Mouse (Mus musculus): ENCODE measurements around the gene Acp5. TPM values are rescaled to one million over a fixed set of nuclear protein-coding genes. Genes with fewer than 3 reads are reported as not detected.

Acp5 gene
- polyA plus RNA-seq, 1 experiment from 2014 or later: 3.6 TPM

DNA sequence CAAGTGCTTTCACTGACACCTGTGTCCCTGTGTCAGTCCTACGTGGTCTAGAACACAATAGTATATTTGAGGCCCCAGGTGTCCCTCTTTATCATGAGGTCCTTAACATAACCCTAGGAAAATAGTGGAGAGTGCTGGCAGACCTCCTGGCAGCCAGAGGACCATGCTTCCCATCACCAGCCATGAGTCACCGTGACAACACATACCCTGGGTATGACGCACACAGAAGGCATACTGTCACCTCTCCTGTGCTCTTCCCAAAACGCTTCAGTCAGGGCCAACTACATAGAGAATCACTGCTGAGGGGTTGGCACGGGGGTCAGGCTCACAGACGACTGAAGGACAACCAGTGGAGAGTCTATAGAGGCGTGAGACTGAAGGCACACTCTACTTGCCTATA, 45.5 kb downstream of the Acp5 start:
- H3K4me2 ChIP-seq (ENCODE audit: low read length): no peak overlapping the region
- H3K36me3 ChIP-seq (ENCODE audit: control insufficient read depth, insufficient read depth, low read length): no peaks in the 10 kb centered on the region
- no peaks in the 10 kb centered on the region for H3K27me3 ChIP-seq (ENCODE audit: control insufficient read depth, insufficient read depth, low read length)
- H3K9ac ChIP-seq (ENCODE audit: low read length): no peak overlapping the region
- no peak for ATAC-seq (ENCODE audit: insufficient number of reproducible peaks, insufficient read depth, low FRiP score, low read depth)
- H3K4me3 ChIP-seq (ENCODE audit: control insufficient read depth in 1 of 2, insufficient read depth in 1 of 2, low read depth in 1 of 2, low read length in 2 of 2): no peak overlapping the region
- WGBS: 71% methylated on average over 7 of the region's 7 CpGs
- peaks cover 4 to 12% of the 10 kb centered on the region in 2 experiments for H3K4me1 ChIP-seq (ENCODE audit: control insufficient read depth in 2 of 2, insufficient read depth in 2 of 2, low read length in 2 of 2)
- H3K27ac ChIP-seq (replicated peaks in 1 of 2; ENCODE audit: control insufficient read depth in 1 of 2, insufficient read depth in 1 of 2, low read depth in 2 of 2, low read length in 2 of 2): no peak overlapping the region
- H3K9me3 ChIP-seq (ENCODE audit: control insufficient read depth, low read length): no peaks in the 10 kb centered on the region

DNA sequence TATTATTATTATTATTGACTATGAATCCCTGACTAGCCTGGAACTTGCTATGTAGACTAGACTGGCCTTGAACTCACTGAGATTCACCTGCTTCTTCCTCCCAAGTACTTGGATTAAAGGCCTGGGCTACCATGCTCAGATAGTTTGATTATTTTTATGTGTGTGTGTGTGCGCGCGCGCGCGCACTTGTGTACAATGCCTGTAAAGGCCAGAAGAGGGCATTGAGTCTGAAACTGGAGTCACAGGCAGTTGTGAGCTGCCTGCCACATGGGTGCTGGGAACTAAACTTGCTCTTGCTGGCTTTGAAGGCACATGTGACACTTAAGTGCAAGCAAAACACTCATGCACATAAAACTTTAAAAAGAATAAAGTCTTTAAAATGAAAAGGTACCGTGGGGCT, 46.2 kb downstream of the Acp5 start:
- Histone ChIP-seq H3K9ac (ENCODE audit: low read length) (no peak overlapping the region), H3K9me3 (ENCODE audit: control insufficient read depth, low read length) (no peaks in the 10 kb centered on the region), H3K4me1 (ENCODE audit: control insufficient read depth in 2 of 2, insufficient read depth in 2 of 2, low read length in 2 of 2) (peaks cover 4 to 12% of the 10 kb centered on the region in 2 experiments), H3K27me3 (ENCODE audit: control insufficient read depth, insufficient read depth, low read length) (no peaks in the 10 kb centered on the region), H3K4me3 (ENCODE audit: control insufficient read depth in 1 of 2, insufficient read depth in 1 of 2, low read depth in 1 of 2, low read length in 2 of 2) (no peak overlapping the region), H3K27ac (replicated peaks in 1 of 2; ENCODE audit: control insufficient read depth in 1 of 2, insufficient read depth in 1 of 2, low read depth in 2 of 2, low read length in 2 of 2) (no peak overlapping the region), H3K36me3 (ENCODE audit: control insufficient read depth, insufficient read depth, low read length) (no peaks in the 10 kb centered on the region), H3K4me2 (ENCODE audit: low read length) (no peak overlapping the region)
- no peak for ATAC-seq (ENCODE audit: insufficient number of reproducible peaks, insufficient read depth, low FRiP score, low read depth)
- WGBS: 98% methylated on average over 7 of the region's 7 CpGs

DNA sequence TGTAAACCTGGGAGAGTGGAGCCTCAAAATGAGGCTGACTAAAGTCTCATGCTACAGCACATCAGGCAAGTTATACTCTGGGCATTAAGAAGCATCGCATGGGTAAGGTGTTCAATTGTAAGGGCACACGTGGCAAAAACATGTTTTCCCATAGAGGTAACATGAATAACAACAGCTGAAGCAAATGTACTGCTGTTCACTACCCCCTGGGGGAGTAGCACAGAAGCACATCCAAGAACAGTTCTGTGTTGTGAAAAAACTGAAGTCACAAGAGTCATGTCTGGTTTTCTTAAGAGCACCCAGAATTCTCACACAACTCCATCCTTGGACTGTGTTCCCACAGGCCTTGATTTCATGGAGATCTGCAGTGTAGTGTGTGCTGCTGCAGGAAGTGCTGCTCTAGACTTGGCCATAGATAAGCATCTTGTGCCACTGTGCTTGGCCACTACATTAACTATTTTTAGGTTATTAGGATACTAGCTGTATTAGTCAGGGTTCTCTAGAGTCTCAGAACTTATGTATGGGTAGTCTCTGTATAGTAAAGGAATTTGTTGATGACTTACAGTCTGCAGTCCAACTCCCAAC, 48.4 kb downstream of the Acp5 start:
- H3K4me1 ChIP-seq (ENCODE audit: control insufficient read depth in 2 of 2, insufficient read depth in 2 of 2, low read length in 2 of 2): peaks cover 4 to 12% of the 10 kb centered on the region in 2 experiments
- no peak overlapping the region for H3K4me3 ChIP-seq (ENCODE audit: control insufficient read depth in 1 of 2, insufficient read depth in 1 of 2, low read depth in 1 of 2, low read length in 2 of 2)
- no peaks in the 10 kb centered on the region for H3K27me3 ChIP-seq (ENCODE audit: control insufficient read depth, insufficient read depth, low read length)
- 86% methylated on average over 2 of the region's 2 CpGs for WGBS
- no peak overlapping the region for H3K27ac ChIP-seq (replicated peaks in 1 of 2; ENCODE audit: control insufficient read depth in 1 of 2, insufficient read depth in 1 of 2, low read depth in 2 of 2, low read length in 2 of 2)
- no peak overlapping the region for H3K9ac ChIP-seq (ENCODE audit: low read length)
- H3K9me3 ChIP-seq (ENCODE audit: control insufficient read depth, low read length): no peaks in the 10 kb centered on the region
- no peak for ATAC-seq (ENCODE audit: insufficient number of reproducible peaks, insufficient read depth, low FRiP score, low read depth)
- peaks cover 9% of the 10 kb centered on the region; the same call in 1 of the 2 replicates for H3K36me3 ChIP-seq (ENCODE audit: control insufficient read depth, insufficient read depth, low read length)
- H3K4me2 ChIP-seq (ENCODE audit: low read length): no peak overlapping the region

DNA sequence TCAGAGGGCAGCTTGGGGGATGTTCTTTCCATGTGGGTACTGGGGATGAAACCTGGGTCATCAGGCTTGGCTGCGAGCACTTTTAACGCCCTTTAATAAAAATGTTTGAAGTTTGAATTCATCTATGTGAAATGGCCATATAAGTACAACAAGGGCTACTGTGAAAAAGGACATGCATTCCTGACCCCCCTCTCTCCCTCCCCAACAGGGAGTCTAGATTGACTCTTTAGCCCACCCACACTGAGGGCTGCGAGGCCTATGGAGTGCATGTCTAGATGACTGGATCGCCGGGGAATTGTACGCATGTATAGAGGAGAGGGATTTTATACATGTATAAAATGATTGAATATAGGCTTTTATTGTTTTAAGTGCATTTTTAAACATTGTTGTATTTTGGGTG, 49.5 kb downstream of the Acp5 start:
- peaks cover 9% of the 10 kb centered on the region; the same call in 1 of the 2 replicates for H3K36me3 ChIP-seq (ENCODE audit: control insufficient read depth, insufficient read depth, low read length)
- peak overlapping the region; percentile 80 to 84 for H3K4me3 ChIP-seq (ENCODE audit: control insufficient read depth in 1 of 2, insufficient read depth in 1 of 2, low read depth in 1 of 2, low read length in 2 of 2)
- peaks cover 4 to 12% of the 10 kb centered on the region in 2 experiments for H3K4me1 ChIP-seq (ENCODE audit: control insufficient read depth in 2 of 2, insufficient read depth in 2 of 2, low read length in 2 of 2)
- peak overlapping the region; percentile 73 to 80 for H3K27ac ChIP-seq (replicated peaks in 1 of 2; ENCODE audit: control insufficient read depth in 1 of 2, insufficient read depth in 1 of 2, low read depth in 2 of 2, low read length in 2 of 2)
- H3K9ac ChIP-seq (ENCODE audit: low read length): peak overlapping the region; percentile 87
- no peaks in the 10 kb centered on the region for H3K27me3 ChIP-seq (ENCODE audit: control insufficient read depth, insufficient read depth, low read length)
- H3K9me3 ChIP-seq (ENCODE audit: control insufficient read depth, low read length): no peaks in the 10 kb centered on the region
- peak overlapping the region; percentile 85 for H3K4me2 ChIP-seq (ENCODE audit: low read length)
- ATAC-seq (ENCODE audit: insufficient number of reproducible peaks, insufficient read depth, low FRiP score, low read depth): no peak
- 70% methylated on average over 6 of the region's 6 CpGs for WGBS

DNA sequence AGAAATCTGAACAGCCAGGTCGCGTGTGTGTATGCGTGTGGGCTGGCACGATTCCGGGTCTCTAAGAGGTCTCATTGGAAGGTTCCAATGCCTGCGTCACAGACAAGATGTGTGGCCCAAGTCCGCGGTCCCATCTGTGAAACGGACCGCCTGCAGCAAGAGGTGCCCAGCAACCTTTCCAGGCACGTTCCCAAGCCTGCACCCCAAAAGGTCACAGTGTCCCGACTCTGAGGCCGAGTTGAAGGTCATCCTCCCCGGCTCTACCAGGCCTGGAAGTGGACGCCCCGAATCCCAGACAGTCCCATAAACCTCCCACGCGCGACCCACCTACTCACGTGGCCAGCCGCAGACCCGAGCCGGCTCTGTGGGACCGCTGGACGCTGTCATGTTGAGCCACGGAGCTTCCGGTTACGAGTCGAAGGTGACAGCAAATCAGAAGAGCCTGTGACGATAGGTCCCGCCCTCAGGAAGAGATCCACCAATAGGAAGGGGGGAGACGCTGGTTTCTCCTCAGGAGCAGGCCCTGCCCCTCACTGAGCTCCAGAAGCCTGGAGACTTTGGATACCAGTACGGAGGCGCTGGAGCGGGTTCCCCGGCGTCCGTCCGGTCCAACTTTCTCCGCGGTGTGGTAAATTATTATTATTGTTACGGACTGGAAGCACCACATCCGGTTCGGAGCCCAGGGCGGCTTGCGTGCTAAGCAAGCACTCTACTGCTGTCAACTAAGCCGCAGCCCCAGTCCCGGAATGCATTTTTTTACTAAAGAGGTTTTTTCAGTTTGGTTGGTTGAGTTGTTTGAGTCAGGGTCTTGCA, 50.3 kb downstream of the Acp5 start, which contains the start of gene Ecsit:
Ecsit (minus strand) TSS at position 417 of the 813 bp plus-strand sequence.
- H3K4me1 ChIP-seq (ENCODE audit: control insufficient read depth in 2 of 2, insufficient read depth in 2 of 2, low read length in 2 of 2): peaks cover 4 to 12% of the 10 kb centered on the region in 2 experiments
- H3K27ac ChIP-seq (replicated peaks in 1 of 2; ENCODE audit: control insufficient read depth in 1 of 2, insufficient read depth in 1 of 2, low read depth in 2 of 2, low read length in 2 of 2): peak within 1 kb of the TSS; percentile 73 to 80
- peak within 1 kb of the TSS; percentile 87 for H3K9ac ChIP-seq (ENCODE audit: low read length)
- H3K4me3 ChIP-seq (ENCODE audit: control insufficient read depth in 1 of 2, insufficient read depth in 1 of 2, low read depth in 1 of 2, low read length in 2 of 2): peak within 1 kb of the TSS; percentile 80 to 84
- WGBS: under 1% methylated on average over 48 of the region's 48 CpGs
- peak within 1 kb of the TSS; percentile 85 for H3K4me2 ChIP-seq (ENCODE audit: low read length)
- ATAC-seq (ENCODE audit: insufficient number of reproducible peaks, insufficient read depth, low FRiP score, low read depth): peak; percentile 97
- peaks cover 11% of the 10 kb centered on the region for H3K36me3 ChIP-seq (ENCODE audit: control insufficient read depth, insufficient read depth, low read length)
- no peaks in the 10 kb centered on the region for H3K27me3 ChIP-seq (ENCODE audit: control insufficient read depth, insufficient read depth, low read length)
- H3K9me3 ChIP-seq (ENCODE audit: control insufficient read depth, low read length): no peaks in the 10 kb centered on the region

DNA sequence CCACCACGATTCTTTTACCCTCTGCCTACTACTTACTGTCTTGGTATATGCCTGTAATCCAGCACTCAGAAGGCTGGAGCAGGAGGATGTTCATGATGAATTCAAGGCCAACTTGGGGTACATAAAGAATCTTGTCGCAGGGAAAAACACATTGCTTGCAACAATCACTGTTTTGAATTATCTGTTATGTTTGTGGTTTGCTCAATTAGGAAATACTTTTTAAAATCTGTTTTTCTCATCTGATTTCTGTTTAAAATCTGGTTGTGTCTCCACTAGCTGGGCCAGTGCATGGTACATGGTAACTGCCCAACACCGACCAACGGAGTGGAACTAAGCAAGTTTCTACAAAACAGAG, 50.9 kb downstream of the Acp5 start:
- Histone ChIP-seq H3K4me2 (ENCODE audit: low read length) (peak overlapping the region; percentile 85), H3K4me1 (ENCODE audit: control insufficient read depth in 2 of 2, insufficient read depth in 2 of 2, low read length in 2 of 2) (peaks cover 4 to 9% of the 10 kb centered on the region in 2 experiments), H3K36me3 (ENCODE audit: control insufficient read depth, insufficient read depth, low read length) (peaks cover 17% of the 10 kb centered on the region), H3K9me3 (ENCODE audit: control insufficient read depth, low read length) (no peaks in the 10 kb centered on the region), H3K9ac (ENCODE audit: low read length) (peak overlapping the region; percentile 87), H3K27me3 (ENCODE audit: control insufficient read depth, insufficient read depth, low read length) (no peaks in the 10 kb centered on the region), H3K27ac (replicated peaks in 1 of 2; ENCODE audit: control insufficient read depth in 1 of 2, insufficient read depth in 1 of 2, low read depth in 2 of 2, low read length in 2 of 2) (peak overlapping the region; percentile 36 to 73; a peak in 2 of 4 replicates), H3K4me3 (ENCODE audit: control insufficient read depth in 1 of 2, insufficient read depth in 1 of 2, low read depth in 1 of 2, low read length in 2 of 2) (peak overlapping the region; percentile 80 to 84)
- 37% methylated on average over 4 of the region's 4 CpGs for WGBS
- ATAC-seq (ENCODE audit: insufficient number of reproducible peaks, insufficient read depth, low FRiP score, low read depth): no peak; the same call in 1 of the 2 replicates
